Mouse (Mus musculus): ENCODE measurements at regions not wholly inside any gene's neighbourhood (a gene's known extent, or its start where the extent isn't known, plus 50 kb on each side); places are given as distances from the start of the nearest gene placed in this dataset.

- intact Hi-C loops (cut with DNase I), result no loop called here
These were observed 82.0 kb downstream of the Cth start for GRCm38 (mm10) chr3:157842872-157843271.

GRCm38 (mm10) chr3:157841164-157841719, 83.6 kb downstream of the Cth start:
- intact Hi-C loops (cut with DNase I), result no loop called here

More at GRCm38 (mm10) chr3:157842872-157843271, 82.0 kb downstream of the Cth start:
- DNase-seq (ENCODE audit: extremely low spot score in 1 of 2, low spot score in 2 of 2), result no peak

GRCm38 (mm10) chr3:157804307-157804706, 120.6 kb downstream of the Cth start:
- DNase-seq (ENCODE audit: extremely low spot score in 1 of 2, low spot score in 2 of 2), result no peak
- intact Hi-C loops (cut with DNase I), result no loop called here

More at GRCm38 (mm10) chr3:157841164-157841719, 83.6 kb downstream of the Cth start:
- no peak for DNase-seq (ENCODE audit: extremely low spot score in 1 of 2, low spot score in 2 of 2)

- DNase-seq (ENCODE audit: extremely low spot score in 1 of 2, low spot score in 2 of 2), result no peak
- intact Hi-C loops (cut with DNase I), result no loop called here
These were observed 121.5 kb downstream of the Cth start for GRCm38 (mm10) chr3:157803356-157803755.

DNA sequence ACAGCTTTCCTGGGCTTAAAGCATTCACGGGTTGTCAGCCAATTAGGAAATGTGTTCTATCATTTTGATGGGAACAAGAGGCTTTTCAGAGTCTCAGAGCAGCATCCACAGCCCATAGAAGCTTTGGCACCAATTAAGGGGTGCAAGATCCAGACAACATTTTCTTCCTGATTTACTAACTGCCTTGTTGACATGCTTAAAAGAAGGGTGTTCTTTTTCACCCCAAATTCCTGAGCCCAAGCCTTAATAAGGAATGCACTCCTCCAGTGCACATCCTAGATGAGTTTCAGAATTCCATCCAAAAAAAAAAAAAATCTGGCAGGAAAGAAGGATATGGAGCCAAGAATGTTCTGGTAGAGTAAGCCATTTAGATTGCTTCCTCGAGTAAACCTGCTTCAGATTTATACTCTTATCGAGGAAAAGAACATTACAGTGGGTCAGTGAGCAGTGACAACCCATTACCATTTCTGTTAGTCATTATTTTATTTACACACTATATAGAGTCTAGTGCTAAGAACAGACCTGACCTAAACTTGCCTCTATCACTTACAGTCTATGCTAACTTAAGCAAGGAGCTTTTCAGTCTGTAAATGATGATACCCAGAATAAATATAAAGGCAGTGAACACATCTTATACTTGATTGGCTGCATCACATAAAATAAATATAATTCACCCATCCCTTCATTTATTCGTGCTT, 137.2 kb downstream of the Cth start:
- no peak for DNase-seq (ENCODE audit: extremely low spot score in 1 of 2, low spot score in 2 of 2)
- intact Hi-C loops (cut with DNase I), result no loop called here

DNA sequence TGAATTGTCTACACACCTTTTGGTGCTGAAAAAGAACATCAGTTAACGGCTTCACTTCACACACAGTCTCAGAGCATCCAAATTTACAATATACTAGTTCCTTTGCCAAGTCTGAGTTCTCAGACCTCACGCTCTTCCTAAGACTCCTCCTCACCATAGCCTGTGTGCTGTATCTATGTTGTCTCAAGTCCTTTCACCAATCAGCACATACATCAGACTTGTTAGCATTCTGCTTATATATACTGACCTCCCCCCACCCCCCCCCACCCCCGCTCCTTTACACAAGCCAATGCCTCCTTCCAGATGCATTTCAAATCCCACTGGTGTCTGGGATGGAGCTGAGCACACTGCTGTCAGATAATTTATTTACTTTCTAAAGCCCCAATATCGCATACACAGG, 143.8 kb downstream of the Cth start:
- no peak for DNase-seq (ENCODE audit: extremely low spot score in 1 of 2, low spot score in 2 of 2)
- intact Hi-C loops (cut with DNase I), result no loop called here

- no peak for DNase-seq (ENCODE audit: extremely low spot score in 1 of 2, low spot score in 2 of 2)
- intact Hi-C loops (cut with DNase I), result no loop called here
These were observed 147.1 kb downstream of the Cth start for GRCm38 (mm10) chr3:157777779-157778178.

- intact Hi-C loops (cut with DNase I), result no loop called here
- DNase-seq (ENCODE audit: extremely low spot score in 1 of 2, low spot score in 2 of 2), result no peak
These were observed 161.2 kb downstream of the Cth start for GRCm38 (mm10) chr3:157763487-157764199.

- intact Hi-C loops (cut with DNase I), result no loop called here
- no peak for DNase-seq (ENCODE audit: extremely low spot score in 1 of 2, low spot score in 2 of 2)
These were observed 165.0 kb downstream of the Cth start for GRCm38 (mm10) chr3:157759856-157760255.

- DNase-seq (ENCODE audit: extremely low spot score in 1 of 2, low spot score in 2 of 2), result no peak
- intact Hi-C loops (cut with DNase I), result no loop called here
These were observed 170.1 kb downstream of the Cth start for GRCm38 (mm10) chr3:157754826-157755225.

DNA sequence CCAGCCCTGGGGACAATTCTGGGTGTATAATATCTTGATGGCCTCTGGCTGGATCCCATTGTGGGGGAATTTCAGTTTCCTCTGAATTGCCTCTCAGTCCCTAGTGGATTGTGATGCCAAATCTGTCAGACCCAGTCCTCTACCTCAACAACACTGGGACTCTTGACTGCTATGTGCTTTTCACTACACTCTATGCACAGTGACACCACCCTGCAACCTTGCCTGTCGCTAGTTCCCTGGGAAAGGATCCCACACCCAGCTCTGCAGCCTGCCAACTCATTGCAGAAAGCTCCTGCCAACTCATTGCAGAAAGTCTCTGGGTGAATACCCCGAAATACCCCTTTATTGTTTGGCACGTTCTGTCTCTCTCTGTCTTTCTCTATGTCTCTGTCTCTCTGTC, 174.6 kb downstream of the Cth start:
- DNase-seq (ENCODE audit: extremely low spot score in 1 of 2, low spot score in 2 of 2), result no peak
- intact Hi-C loops (cut with DNase I), result no loop called here

GRCm38 (mm10) chr3:157748395-157749037, 176.4 kb downstream of the Cth start:
- DNase-seq (ENCODE audit: extremely low spot score in 1 of 2, low spot score in 2 of 2), result no peak

GRCm38 (mm10) chr3:157743000-157743399, 176.3 kb downstream of the Ptger3 start:
- intact Hi-C loops (cut with DNase I), result no loop called here
- DNase-seq (ENCODE audit: extremely low spot score in 1 of 2, low spot score in 2 of 2), result no peak

More at GRCm38 (mm10) chr3:157748395-157749037, 176.4 kb downstream of the Cth start:
- intact Hi-C loops (cut with DNase I), result no loop called here

- DNase-seq (ENCODE audit: extremely low spot score in 1 of 2, low spot score in 2 of 2), result no peak
- intact Hi-C loops (cut with DNase I), result no loop called here
These were observed 173.1 kb downstream of the Ptger3 start for GRCm38 (mm10) chr3:157739628-157740294.

DNA sequence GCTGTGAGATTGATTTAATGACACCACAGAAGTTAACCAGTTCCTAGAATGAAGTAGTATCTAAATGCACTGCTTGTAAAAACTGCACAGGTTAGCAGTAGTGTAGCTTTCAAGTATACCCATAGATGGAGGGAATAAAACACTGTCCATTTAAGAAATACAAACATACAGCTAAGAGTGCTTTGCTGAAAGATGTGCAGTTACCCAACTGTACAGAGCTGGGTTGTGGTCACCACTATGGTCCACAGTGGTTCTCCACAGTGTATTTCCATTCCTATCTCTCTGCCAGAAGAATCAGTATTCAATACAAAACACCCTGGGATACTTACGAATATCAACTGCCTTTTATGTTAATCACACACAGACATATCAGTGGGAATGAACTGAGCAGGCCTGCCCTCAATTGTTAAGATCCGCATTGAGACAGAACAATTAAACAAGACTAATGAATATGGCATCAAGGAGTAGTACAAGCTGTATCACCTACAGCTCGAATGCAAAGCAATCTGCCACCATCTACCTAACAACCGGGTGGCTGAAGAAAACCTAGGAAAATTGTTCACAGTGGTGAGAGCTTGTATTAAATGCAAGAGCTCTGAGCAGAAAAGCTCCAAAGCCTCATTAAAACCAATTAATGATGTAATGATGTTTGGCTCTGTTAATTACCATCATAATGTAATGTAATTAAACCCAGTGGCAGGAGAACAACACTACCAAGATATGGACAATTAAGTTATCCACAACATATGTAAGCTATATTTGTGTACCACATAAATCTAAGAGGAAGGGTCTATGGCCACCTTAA, 165.6 kb downstream of the Ptger3 start:
- intact Hi-C loops (cut with DNase I), result no loop called here
- no peak for DNase-seq (ENCODE audit: extremely low spot score in 1 of 2, low spot score in 2 of 2)

DNA sequence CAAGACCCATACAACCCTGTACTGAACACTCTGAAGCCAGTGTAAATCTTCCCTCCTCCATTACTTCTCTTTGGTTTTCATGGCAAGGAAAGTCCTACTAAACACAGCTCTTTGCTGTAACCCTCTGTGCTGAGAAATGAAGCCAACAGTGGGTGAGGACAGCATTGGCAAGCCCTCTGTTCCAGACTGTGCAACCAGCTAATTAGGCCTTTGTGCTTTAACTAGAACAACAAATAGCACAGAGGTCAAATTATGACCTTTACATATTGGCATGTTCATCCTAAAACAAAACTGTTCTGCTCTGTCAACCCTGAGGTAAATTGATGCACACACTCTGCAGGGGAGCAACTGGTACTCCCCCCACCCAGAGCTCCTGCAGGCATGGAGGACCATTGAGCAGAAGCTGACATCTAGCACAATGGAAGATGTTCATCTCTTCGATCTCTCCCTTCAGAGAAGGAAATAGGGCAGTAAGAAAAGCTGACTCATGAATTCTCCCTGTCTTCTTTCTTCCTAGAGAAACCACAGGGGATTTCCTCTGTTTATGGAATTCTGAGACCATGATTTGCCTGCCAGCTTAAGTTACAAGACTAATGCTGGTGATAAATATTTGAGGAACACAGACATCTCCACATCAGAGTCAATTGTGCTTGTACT, 163.1 kb downstream of the Ptger3 start:
- DNase-seq (ENCODE audit: extremely low spot score in 1 of 2, low spot score in 2 of 2), result no peak
- intact Hi-C loops (cut with DNase I), result no loop called here

- intact Hi-C loops (cut with DNase I), result no loop called here
- no peak for DNase-seq (ENCODE audit: extremely low spot score in 1 of 2, low spot score in 2 of 2)
These were observed 157.8 kb downstream of the Ptger3 start for GRCm38 (mm10) chr3:157724542-157724941.

DNA sequence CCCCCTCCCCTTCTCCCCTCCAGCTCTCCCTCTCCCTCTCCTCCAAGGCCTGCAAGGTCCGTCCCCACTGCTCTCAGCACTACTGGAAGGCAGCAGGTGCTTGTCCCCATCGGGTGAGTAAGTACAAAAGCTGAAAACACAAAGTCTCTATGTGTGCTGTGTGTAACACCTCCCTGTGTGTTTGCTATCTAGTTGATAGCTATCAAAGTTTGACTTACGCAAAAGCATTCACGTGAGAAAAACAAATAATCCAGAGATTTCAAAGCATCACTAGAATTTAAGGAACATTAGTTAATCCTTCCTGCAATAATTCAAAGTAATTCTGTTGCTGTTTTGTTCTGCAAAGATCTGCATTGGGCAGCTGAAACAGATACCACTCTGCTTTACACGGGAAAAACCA, 156.5 kb downstream of the Ptger3 start:
- intact Hi-C loops (cut with DNase I), result no loop called here
- no peak for DNase-seq (ENCODE audit: extremely low spot score in 1 of 2, low spot score in 2 of 2)
